Mouse (Mus musculus) kidney, postnatal 0 days (tissue): ENCODE data around the gene Cyp2b13. TPM values are rescaled to one million over a fixed set of nuclear protein-coding genes. Genes with fewer than 3 reads are reported as not detected.

Experiments used
- polyA plus RNA-seq: library from polyadenylated mRNA; unstranded; fragments of >200 nt; fragmentation: Nextera tagmentation; extraction: Ambion mirVana; gene quantifications from 2 replicates; pipeline ENCODE4 v1.2.1, GENCODE M21; 2015

Cyp2b13 gene
- polyA plus RNA-seq, 1 experiment from 2014 or later, result not detected

Other genes with a start within 250 kb of the Cyp2b13 start
- gene Cyp2s1, start 244.6 kb upstream of the Cyp2b13 start, polyA plus RNA-seq, result 25.4 and 26.7 TPM in 2 replicates
- gene Cyp2b10, start 163.9 kb upstream of the Cyp2b13 start, polyA plus RNA-seq, result not detected in 2 replicates
- gene Cyp2b9, start 111.9 kb downstream of the Cyp2b13 start, polyA plus RNA-seq, result not detected in 2 replicates
- not detected in 2 replicates for gene Vmn1r184, start 198.8 kb downstream of the Cyp2b13 start, polyA plus RNA-seq
- not detected in 2 replicates for gene Cyp2a4, start 245.7 kb downstream of the Cyp2b13 start, polyA plus RNA-seq